Mouse (Mus musculus) macrophage (primary cell): ENCODE measurements at regions not wholly inside any gene's neighbourhood (a gene's known extent, or its start where the extent isn't known, plus 50 kb on each side); places are given as distances from the start of the nearest gene placed in this dataset.

ENCODE experiments used
- H3K27ac ChIP-seq: fragments of 350-480 bp; formaldehyde crosslinking; 2 replicates; pipeline ENCODE4 v1.9.0; 2021
- H3K36me3 ChIP-seq: fragments of 350-480 bp; formaldehyde crosslinking; 2 replicates; pipeline ENCODE4 v1.9.0; 2021; ENCODE audit errors: inconsistent target
- H3K4me3 ChIP-seq: fragments of 350-480 bp; formaldehyde crosslinking; 2 replicates; pipeline ENCODE4 v1.9.0; 2021; ENCODE audit errors: inconsistent target
- H3K79me2 ChIP-seq: fragments of 350-480 bp; formaldehyde crosslinking; 2 replicates; pipeline ENCODE4 v1.9.0; 2021; ENCODE audit errors: inconsistent target
- WGBS: methylation state at CpG from one replicate; pipeline ENCODE4 v1.1.7; 2026; ENCODE audit warnings: inconsistent platforms; ENCODE audit not compliant: missing documents; 5-methylcytosine and 5-hydroxymethylcytosine counted together

- WGBS: 58% methylated on average over 3 of the region's 3 CpGs
- no peaks in the 10 kb centered on the region for H3K79me2 ChIP-seq
- no peak overlapping the region for H3K27ac ChIP-seq
Observed at GRCm38 (mm10) chr10:44704143-44704542, 175.8 kb upstream of the Prdm1 start.

GRCm38 (mm10) chr10:44702108-44702507, 173.8 kb upstream of the Prdm1 start:
- H3K79me2 ChIP-seq: no peaks in the 10 kb centered on the region
- WGBS: 0% methylated on average over 5 of the region's 5 CpGs
- H3K27ac ChIP-seq: peak overlapping the region; percentile 40
- H3K4me3 ChIP-seq: no peak overlapping the region
- H3K36me3 ChIP-seq: no peaks in the 10 kb centered on the region

More at GRCm38 (mm10) chr10:44704143-44704542, 175.8 kb upstream of the Prdm1 start:
- no peak overlapping the region for H3K4me3 ChIP-seq
- H3K36me3 ChIP-seq: no peaks in the 10 kb centered on the region

- Histone ChIP-seq H3K36me3 (no peaks in the 10 kb centered on the region), H3K27ac (no peak overlapping the region), H3K4me3 (no peak overlapping the region), H3K79me2 (no peaks in the 10 kb centered on the region)
- WGBS: 94% methylated on average over 11 of the region's 11 CpGs
Observed at GRCm38 (mm10) chr10:44699988-44700537, 171.8 kb upstream of the Prdm1 start.

GRCm38 (mm10) chr10:44697966-44698365, 169.7 kb upstream of the Prdm1 start:
- Histone ChIP-seq H3K27ac (no peak overlapping the region), H3K4me3 (no peak overlapping the region), H3K36me3 (no peaks in the 10 kb centered on the region), H3K79me2 (no peaks in the 10 kb centered on the region)
- 63% methylated on average over 2 of the region's 2 CpGs for WGBS

GRCm38 (mm10) chr10:44696973-44697372, 168.7 kb upstream of the Prdm1 start:
- Histone ChIP-seq H3K79me2 (no peaks in the 10 kb centered on the region), H3K27ac (no peak overlapping the region), H3K36me3 (no peaks in the 10 kb centered on the region), H3K4me3 (no peak overlapping the region)
- WGBS: 91% methylated on average over 2 of the region's 2 CpGs

- 12% methylated on average over 15 of the region's 15 CpGs for WGBS
- Histone ChIP-seq H3K27ac (peak overlapping the region; percentile 81), H3K4me3 (no peak overlapping the region), H3K36me3 (no peaks in the 10 kb centered on the region), H3K79me2 (no peaks in the 10 kb centered on the region)
Observed at GRCm38 (mm10) chr10:44691590-44692327, 163.5 kb upstream of the Prdm1 start.

GRCm38 (mm10) chr10:44688555-44688954, 160.3 kb upstream of the Prdm1 start:
- no peak overlapping the region for H3K27ac ChIP-seq
- H3K4me3 ChIP-seq: no peak overlapping the region
- 95% methylated on average over 3 of the region's 3 CpGs for WGBS
- H3K79me2 ChIP-seq: no peaks in the 10 kb centered on the region
- no peaks in the 10 kb centered on the region for H3K36me3 ChIP-seq

GRCm38 (mm10) chr10:44686055-44686454, 157.8 kb upstream of the Prdm1 start:
- Histone ChIP-seq H3K79me2 (no peaks in the 10 kb centered on the region), H3K4me3 (no peak overlapping the region), H3K36me3 (no peaks in the 10 kb centered on the region), H3K27ac (no peak overlapping the region)
- WGBS: 13% methylated on average over 3 of the region's 4 CpGs

GRCm38 (mm10) chr10:44685215-44685614, 156.9 kb upstream of the Prdm1 start:
- H3K27ac ChIP-seq: no peak overlapping the region

GRCm38 (mm10) chr10:44676506-44676905, 148.2 kb upstream of the Prdm1 start:
- Histone ChIP-seq H3K4me3 (no peak overlapping the region), H3K36me3 (no peaks in the 10 kb centered on the region), H3K27ac (no peak overlapping the region), H3K79me2 (no peaks in the 10 kb centered on the region)
- 26% methylated on average over 3 of the region's 3 CpGs for WGBS

More at GRCm38 (mm10) chr10:44685215-44685614, 156.9 kb upstream of the Prdm1 start:
- H3K36me3 ChIP-seq: no peaks in the 10 kb centered on the region
- no peak overlapping the region for H3K4me3 ChIP-seq
- 64% methylated on average over 3 of the region's 3 CpGs for WGBS
- H3K79me2 ChIP-seq: no peaks in the 10 kb centered on the region

GRCm38 (mm10) chr10:44665509-44666144, 137.3 kb upstream of the Prdm1 start:
- H3K79me2 ChIP-seq: no peaks in the 10 kb centered on the region
- no peaks in the 10 kb centered on the region for H3K36me3 ChIP-seq
- peak overlapping the region; percentile 38 for H3K27ac ChIP-seq
- 51% methylated on average over 4 of the region's 4 CpGs for whole genome bisulfite sequencing
- no peak overlapping the region for H3K4me3 ChIP-seq

GRCm38 (mm10) chr10:44659499-44659898, 131.2 kb upstream of the Prdm1 start:
- peak overlapping the region; percentile 84 for H3K27ac ChIP-seq
- WGBS: 17% methylated on average over 3 of the region's 3 CpGs

GRCm38 (mm10) chr10:44653761-44654160, 125.5 kb upstream of the Prdm1 start:
- H3K4me3 ChIP-seq: no peak overlapping the region
- H3K27ac ChIP-seq: no peak overlapping the region
- H3K36me3 ChIP-seq: no peaks in the 10 kb centered on the region
- 87% methylated on average over 5 of the region's 5 CpGs for WGBS
- H3K79me2 ChIP-seq: no peaks in the 10 kb centered on the region

More at GRCm38 (mm10) chr10:44659499-44659898, 131.2 kb upstream of the Prdm1 start:
- Histone ChIP-seq H3K79me2 (no peaks in the 10 kb centered on the region), H3K4me3 (no peak overlapping the region), H3K36me3 (no peaks in the 10 kb centered on the region)

GRCm38 (mm10) chr10:44647021-44647420, 118.7 kb upstream of the Prdm1 start:
- H3K4me3 ChIP-seq: no peak overlapping the region
- H3K79me2 ChIP-seq: no peaks in the 10 kb centered on the region
- 88% methylated on average over 5 of the region's 5 CpGs for WGBS
- H3K36me3 ChIP-seq: no peaks in the 10 kb centered on the region
- H3K27ac ChIP-seq: no peak overlapping the region

GRCm38 (mm10) chr10:44646615-44647014, 118.3 kb upstream of the Prdm1 start:
- WGBS: 97% methylated on average over 5 of the region's 5 CpGs
- no peaks in the 10 kb centered on the region for H3K36me3 ChIP-seq
- H3K79me2 ChIP-seq: no peaks in the 10 kb centered on the region
- no peak overlapping the region for H3K27ac ChIP-seq
- H3K4me3 ChIP-seq: no peak overlapping the region
